Mouse (Mus musculus) liver, adult 2 months (tissue): ENCODE measurements at regions not wholly inside any gene's neighbourhood (a gene's known extent, or its start where the extent isn't known, plus 50 kb on each side); places are given as distances from the start of the nearest gene placed in this dataset.

Experiments
- CTCF ChIP-seq: fragments of 200-500 bp; IDR thresholded peaks from 2 replicates; pipeline ENCODE4 v1.5.1; 2011; ENCODE audit warnings: low read depth, low read length, control low read depth
- POLR2A ChIP-seq: fragments of 200-500 bp; IDR thresholded peaks from 2 replicates; pipeline ENCODE4 v1.6.1; 2011; ENCODE audit warnings: low read length, control low read depth; ENCODE audit not compliant: insufficient read depth; ENCODE audit errors: extremely low read depth

DNA sequence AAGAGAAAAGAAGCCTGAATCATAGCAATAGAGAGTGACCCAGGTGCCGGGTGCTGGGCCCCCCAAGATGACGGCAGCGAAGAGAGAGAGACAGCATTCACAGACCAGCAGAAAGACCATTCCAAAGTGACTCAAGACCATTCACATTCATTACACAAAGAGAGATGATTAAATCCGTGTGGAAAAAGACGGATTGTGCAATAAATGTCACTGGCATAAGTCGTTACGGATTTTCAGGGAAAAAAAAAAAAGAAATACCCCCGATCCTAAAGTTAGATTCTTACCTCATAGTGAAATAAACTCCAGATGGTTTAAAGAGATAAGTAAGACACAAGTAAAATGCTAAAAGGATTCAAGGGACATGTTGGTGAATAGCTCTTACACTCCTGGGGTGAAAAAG lies 104.2 kb upstream of the Twist2 start:
- no peak for TF ChIP-seq POLR2A
- no peak for TF ChIP-seq CTCF
